ENCODE assay signal across 26 mouse cellular contexts in genomic region chr1:45863641-45864040, GRCm38 (mm10). TPM values are rescaled to one million over a fixed set of nuclear protein-coding genes. Genes with fewer than 3 reads are reported as not detected.
"Had no signal": no experiment of that assay in that cellular context is flagged by ENCODE, and none has a peak within 500 bp of the region (broad histone marks: within the 10 kb centered on the region; RNA-seq: fewer than 3 reads in every experiment).

No protein-coding gene starts in this region.

- H3K9ac ChIP-seq: kidney, embryonic 15.5 days; limb, embryonic 12.5 days; limb, embryonic 15.5 days; liver, embryonic 14.5 days; liver, postnatal 0 days; lung, embryonic 14.5 days; midbrain, embryonic 12.5 days; midbrain, embryonic 15.5 days; neural tube, embryonic 12.5 days; neural tube, embryonic 15.5 days; stomach, embryonic 15.5 days had no signal

- H3K4me1 ChIP-seq: midbrain, embryonic 12.5 days; midbrain, embryonic 15.5 days; neural tube, embryonic 12.5 days; neural tube, embryonic 15.5 days had no signal

- H3K27me3 ChIP-seq: kidney, embryonic 15.5 days; limb, embryonic 12.5 days; limb, embryonic 15.5 days; midbrain, embryonic 12.5 days; midbrain, embryonic 15.5 days; neural tube, embryonic 12.5 days; neural tube, embryonic 15.5 days; stomach, embryonic 15.5 days had no signal

- H3K4me2 ChIP-seq: kidney, embryonic 15.5 days; limb, embryonic 12.5 days; limb, embryonic 15.5 days; liver, embryonic 11.5 days; lung, embryonic 14.5 days; midbrain, embryonic 12.5 days; midbrain, embryonic 15.5 days; neural tube, embryonic 12.5 days; neural tube, embryonic 15.5 days; stomach, embryonic 15.5 days had no signal

- H3K9me3 ChIP-seq: kidney, embryonic 15.5 days; midbrain, embryonic 12.5 days; midbrain, embryonic 15.5 days; neural tube, embryonic 12.5 days; neural tube, embryonic 15.5 days; stomach, embryonic 15.5 days had no signal

- DNase-seq: kidney, adult 2 months; kidney, postnatal 36 days; left cerebral cortex, postnatal 4 days; liver, postnatal 0 days; lung, embryonic 14.5 days; right cerebral cortex, adult 18-20 months; right cerebral cortex, postnatal 14 days; spleen, adult 18-20 months; thymus, postnatal 25 days had no signal

- ATAC-seq: liver, postnatal 0 days; midbrain, embryonic 15.5 days had no signal

- H3K27ac ChIP-seq: liver, embryonic 14.5 days; midbrain, embryonic 12.5 days; midbrain, embryonic 15.5 days; neural tube, embryonic 12.5 days; neural tube, embryonic 15.5 days had no signal

- H3K4me3 ChIP-seq: kidney, embryonic 15.5 days; limb, embryonic 12.5 days; limb, embryonic 15.5 days; midbrain, embryonic 12.5 days; midbrain, embryonic 15.5 days; neural tube, embryonic 12.5 days; neural tube, embryonic 15.5 days; stomach, embryonic 15.5 days had no signal

- H3K36me3 ChIP-seq: kidney, embryonic 15.5 days; limb, embryonic 12.5 days; limb, embryonic 15.5 days; midbrain, embryonic 12.5 days; midbrain, embryonic 15.5 days; neural tube, embryonic 12.5 days; neural tube, embryonic 15.5 days; stomach, embryonic 15.5 days had no signal

RNA-seq across cellular contexts. Expression of gene Gm5269, which starts 26.4 kb away (rescaled TPM):
- total RNA-seq: layer of hippocampus, adult 18-20 months; layer of hippocampus, postnatal 14 days; left cerebral cortex, adult 8-10 months; left cerebral cortex, postnatal 14 days; left cerebral cortex, postnatal 4 days; megakaryocyte, adult 5-6 weeks had no signal
- polyA plus RNA-seq: kidney, adult 2 months; kidney, embryonic 15.5 days; limb, embryonic 12.5 days; limb, embryonic 15.5 days; liver, embryonic 11.5 days; liver, postnatal 0 days; lung, embryonic 14.5 days; lung, postnatal 0 days; midbrain, embryonic 12.5 days; midbrain, embryonic 15.5 days; neural tube, embryonic 12.5 days; neural tube, embryonic 15.5 days; stomach, embryonic 15.5 days; thymus, postnatal 0 days had no signal
